8 mouse cellular contexts compared by ENCODE assay signal in genomic region chr4:24967251-24967650, GRCm38 (mm10). TPM values are rescaled to one million over a fixed set of nuclear protein-coding genes. Genes with fewer than 3 reads are reported as not detected.
DNase-seq lines count a peak whose midpoint lies in the region; ATAC-seq lines count a peak whose summit lies in the region.

No protein-coding gene starts in this region.

- no peaks in the 10 kb centered on the region for H3K36me3 ChIP-seq in heart, embryonic 12.5 days
- no peaks in the 10 kb centered on the region for H3K36me3 ChIP-seq in hindbrain, embryonic 12.5 days
- no peaks in the 10 kb centered on the region for H3K36me3 ChIP-seq in midbrain, embryonic 14.5 days (ENCODE audit: control insufficient read depth, insufficient read depth, low read length)

- peak overlapping the region; percentile 80 for H3K4me2 ChIP-seq in heart, embryonic 12.5 days
- peak overlapping the region; percentile 63 for H3K4me2 ChIP-seq in hindbrain, embryonic 12.5 days (replicated peaks)
- H3K4me2 ChIP-seq in midbrain, embryonic 14.5 days (ENCODE audit: low read length): peak overlapping the region; percentile 66

- 0 out of 2 replicates have a peak, but pooled peaks have one; percentile 29 for ATAC-seq in heart, embryonic 12.5 days (ENCODE audit: insufficient number of reproducible peaks, low FRiP score)
- ATAC-seq in hindbrain, embryonic 12.5 days (ENCODE audit: low FRiP score): no peak
- no peak for ATAC-seq in midbrain, embryonic 14.5 days (ENCODE audit: low FRiP score, low TSS enrichment)

- peaks cover 12% of the 10 kb centered on the region; the same call in 1 of the 2 replicates for H3K27me3 ChIP-seq in heart, embryonic 12.5 days (replicated peaks)
- no peaks in the 10 kb centered on the region for H3K27me3 ChIP-seq in hindbrain, embryonic 12.5 days
- H3K27me3 ChIP-seq in midbrain, embryonic 14.5 days (ENCODE audit: control insufficient read depth, insufficient read depth, low read length): no peaks in the 10 kb centered on the region

- intact Hi-C loops in heart, postnatal 10 days (cut with DNase I): loop anchor here (2.0 to 5.0 kb wide), 2 partner anchors 68 to 315 kb away; partner anchors contain the start of genes Ndufaf4 and Ufl1

- 19% methylated on average over 7 of the region's 7 CpGs for WGBS in heart, embryonic 12.5 days
- 20% methylated on average over 7 of the region's 7 CpGs for WGBS in hindbrain, embryonic 12.5 days
- WGBS in midbrain, embryonic 14.5 days: 15% methylated on average over 7 of the region's 7 CpGs

- H3K4me1 ChIP-seq in heart, embryonic 12.5 days (replicated peaks): 0 out of 2 replicates have a peak, but pooled peaks cover 3% of the 10 kb centered on the region
- H3K4me1 ChIP-seq in brown adipose tissue, adult 24 weeks (ENCODE audit: control insufficient read depth, insufficient read depth, insufficient read length, low read length): no peaks in the 10 kb centered on the region
- H3K4me1 ChIP-seq in hindbrain, embryonic 12.5 days: peaks cover 8% of the 10 kb centered on the region; the same call in 1 of the 2 replicates
- 0 out of 2 replicates have a peak, but pooled peaks cover 3% of the 10 kb centered on the region for H3K4me1 ChIP-seq in midbrain, embryonic 14.5 days (ENCODE audit: control insufficient read depth, insufficient read depth, low read length)

- DNase-seq in heart, postnatal 10 days: no peak
- DNase-seq in midbrain, embryonic 14.5 days: peak; percentile 25
- DNase-seq in c-Kit-positive CD71-positive TER-119-positive erythroid progenitor cells, embryonic 14.5 days (ENCODE audit: low spot score): no peak
- DNase-seq in frontal cortex, postnatal 25 days (ENCODE audit: low spot score in 2 of 2): no peak
- no peak for DNase-seq in T-cell, adult 2 months (ENCODE audit: low spot score)

- H3K4me3 ChIP-seq in heart, embryonic 12.5 days: peak overlapping the region; percentile 70
- H3K4me3 ChIP-seq in brown adipose tissue, adult 24 weeks (ENCODE audit: insufficient read depth, low read depth, low read length): peak overlapping the region; percentile 32; the same call in 1 of the 2 replicates
- H3K4me3 ChIP-seq in hindbrain, embryonic 12.5 days: peak overlapping the region; percentile 80
- H3K4me3 ChIP-seq in midbrain, embryonic 14.5 days (replicated peaks; ENCODE audit: low read depth, low read length): peak overlapping the region; percentile 71

- H3K27ac ChIP-seq in heart, embryonic 12.5 days (ENCODE audit: poor library complexity, severe bottlenecking): no peak overlapping the region
- H3K27ac ChIP-seq in brown adipose tissue, adult 24 weeks (replicated peaks; ENCODE audit: low read depth, low read length): no peak overlapping the region
- H3K27ac ChIP-seq in hindbrain, embryonic 12.5 days: no peak overlapping the region
- no peak overlapping the region for H3K27ac ChIP-seq in midbrain, embryonic 14.5 days (replicated peaks; ENCODE audit: low read depth, low read length)

- H3K9ac ChIP-seq in heart, embryonic 12.5 days: 0 out of 2 replicates have a peak overlapping the region, but pooled peaks have one; percentile 41
- H3K9ac ChIP-seq in hindbrain, embryonic 12.5 days: no peak overlapping the region
- peak overlapping the region; percentile 14; the same call in 1 of the 2 replicates for H3K9ac ChIP-seq in midbrain, embryonic 14.5 days (replicated peaks; ENCODE audit: low read length)

- no peaks in the 10 kb centered on the region for H3K9me3 ChIP-seq in heart, embryonic 12.5 days (replicated peaks)
- no peaks in the 10 kb centered on the region for H3K9me3 ChIP-seq in hindbrain, embryonic 12.5 days (replicated peaks)
- H3K9me3 ChIP-seq in midbrain, embryonic 14.5 days (ENCODE audit: control insufficient read depth, low read length): no peaks in the 10 kb centered on the region

RNA-seq across cellular contexts. Expression of gene Gpr63, which starts 1.0 kb away (rescaled TPM):
- polyA plus RNA-seq in heart, embryonic 12.5 days (2016; fragmentation: Nextera tagmentation; extraction: Ambion mirVana): 0.82 and 0.83 TPM in 2 replicates
- 1 to 10 TPM; 1.7 to 3.8 TPM for total RNA-seq in heart, postnatal 10 days (2021)
- 0.44 TPM in 1 of 2 replicates, not detected in the other for polyA plus RNA-seq in brown adipose tissue, adult 24 weeks (2012; ENCODE audit: insufficient read depth, insufficient read length, missing spikeins)
- polyA plus RNA-seq in hindbrain, embryonic 12.5 days (2016; fragmentation: Nextera tagmentation; extraction: Ambion mirVana): 1.6 and 2.3 TPM in 2 replicates
- polyA plus RNA-seq in midbrain, embryonic 14.5 days (2014; fragmentation: Nextera tagmentation; extraction: Ambion mirVana): 2.3 and 2.5 TPM in 2 replicates
